Mouse (Mus musculus) megakaryocyte, embryonic 14.5 days (primary cell): ENCODE results near the gene Lrrc8a. TPM values are rescaled to one million over a fixed set of nuclear protein-coding genes. Genes with fewer than 3 reads are reported as not detected.
A peak's percentile ranks its signal among the peaks of the same experiment; 100 is the strongest.

Source experiments
- H3K27me3 ChIP-seq: replicated peaks from 2 replicates; pipeline ENCODE3; 2012; ENCODE audit warnings: inconsistent platforms
- H3K36me3 ChIP-seq: replicated peaks from 2 replicates; pipeline ENCODE3; 2012; ENCODE audit warnings: low read length, inconsistent platforms, mixed read lengths
- H3K4me1 ChIP-seq: 2 replicates; pipeline ENCODE4 v1.6.1; 2012; ENCODE audit warnings: inconsistent platforms
- H3K4me3 ChIP-seq: replicated peaks from 2 replicates; pipeline ENCODE3; 2012; ENCODE audit warnings: moderate library complexity, mild to moderate bottlenecking, inconsistent platforms
- H3K9me3 ChIP-seq: 2 replicates; pipeline ENCODE4 v1.6.1; 2012; ENCODE audit warnings: inconsistent platforms
- FLI1 ChIP-seq: IDR thresholded peaks from 2 replicates; pipeline ENCODE4 v1.6.1; 2012; ENCODE audit warnings: low read length, inconsistent platforms, mixed read lengths
- GATA1 ChIP-seq: IDR thresholded peaks from 3 replicates; pipeline ENCODE4 v1.6.1; 2012; ENCODE audit warnings: mixed read lengths, low read length, inconsistent platforms, borderline replicate concordance
- polyA plus RNA-seq: library from polyadenylated mRNA; stranded (reverse); fragments of >175 nt; gene quantifications from 2 replicates; pipeline ENCODE4 v1.2.3, GENCODE M21; 2012; ENCODE audit warnings: low replicate concordance; ENCODE audit not compliant: insufficient read depth

The Lrrc8a gene
- polyA plus RNA-seq, 1 experiment, result 5.1 TPM

GRCm38 (mm10) chr2:30286192-30287026, 48.9 kb downstream of the Lrrc8a start, which contains the start of the genes Dolk and Nup188:
Gene Dolk (minus strand): TSS chr2:30286334.
Gene Nup188 (plus strand): TSS chr2:30286397.
- no peak for TF ChIP-seq FLI1
- no peak for TF ChIP-seq GATA1
- peak within 1 kb of the TSS; percentile 99 for H3K4me3 ChIP-seq
- peaks cover 55% of the 10 kb centered on the region for H3K4me1 ChIP-seq
- H3K9me3 ChIP-seq, result no peaks in the 10 kb centered on the region
- peaks cover 27% of the 10 kb centered on the region for H3K36me3 ChIP-seq
- no peaks in the 10 kb centered on the region for H3K27me3 ChIP-seq

- Histone ChIP-seq H3K36me3 (peaks cover 32% of the 10 kb centered on the region), H3K27me3 (no peaks in the 10 kb centered on the region), H3K4me1 (peaks cover 56% of the 10 kb centered on the region), H3K9me3 (no peaks in the 10 kb centered on the region), H3K4me3 (peak overlapping the region; percentile 99)
- TF ChIP-seq FLI1 (no peak), GATA1 (no peak)
Observed at GRCm38 (mm10) chr2:30287027-30287373, 49.5 kb downstream of the Lrrc8a start.

- Histone ChIP-seq H3K27me3 (no peaks in the 10 kb centered on the region), H3K9me3 (no peaks in the 10 kb centered on the region), H3K4me1 (no peaks in the 10 kb centered on the region), H3K36me3 (peaks cover 76% of the 10 kb centered on the region), H3K4me3 (no peak overlapping the region)
- TF ChIP-seq GATA1, result no peak
- no peak for TF ChIP-seq FLI1
Observed at GRCm38 (mm10) chr2:30299525-30299924, 62.0 kb downstream of the Lrrc8a start.

GRCm38 (mm10) chr2:30299966-30300365, 62.5 kb downstream of the Lrrc8a start:
- Histone ChIP-seq H3K9me3 (no peaks in the 10 kb centered on the region), H3K36me3 (peaks cover 81% of the 10 kb centered on the region), H3K4me3 (no peak overlapping the region), H3K27me3 (no peaks in the 10 kb centered on the region), H3K4me1 (no peaks in the 10 kb centered on the region)
- no peak for TF ChIP-seq GATA1
- no peak for TF ChIP-seq FLI1

- Histone ChIP-seq H3K4me1 (no peaks in the 10 kb centered on the region), H3K4me3 (no peak overlapping the region), H3K36me3 (peaks cover 98% of the 10 kb centered on the region), H3K27me3 (no peaks in the 10 kb centered on the region), H3K9me3 (no peaks in the 10 kb centered on the region)
- TF ChIP-seq GATA1 (no peak), FLI1 (no peak)
Observed at GRCm38 (mm10) chr2:30306087-30306486, 68.6 kb downstream of the Lrrc8a start.

- Histone ChIP-seq H3K4me3 (no peak overlapping the region), H3K36me3 (peaks cover 97% of the 10 kb centered on the region), H3K9me3 (no peaks in the 10 kb centered on the region), H3K4me1 (no peaks in the 10 kb centered on the region), H3K27me3 (no peaks in the 10 kb centered on the region)
- TF ChIP-seq FLI1 (no peak), GATA1 (no peak)
Observed at GRCm38 (mm10) chr2:30309351-30309750, 71.8 kb downstream of the Lrrc8a start.

- TF ChIP-seq FLI1, result no peak
- no peak for TF ChIP-seq GATA1
- H3K4me1 ChIP-seq, result no peaks in the 10 kb centered on the region
- H3K4me3 ChIP-seq, result no peak overlapping the region
- H3K9me3 ChIP-seq, result no peaks in the 10 kb centered on the region
- no peaks in the 10 kb centered on the region for H3K27me3 ChIP-seq
- peaks cover 97% of the 10 kb centered on the region for H3K36me3 ChIP-seq
Observed at GRCm38 (mm10) chr2:30311481-30311880, 74.0 kb downstream of the Lrrc8a start.

Other genes with a start within 250 kb of the Lrrc8a start
- gene Wdr34, start 188.8 kb upstream of the Lrrc8a start, polyA plus RNA-seq, result 11.7 and 12.4 TPM in 2 replicates
- gene Set, start 180.3 kb upstream of the Lrrc8a start, polyA plus RNA-seq, result 207 and 239 TPM in 2 replicates
- gene Pkn3, start 160.0 kb upstream of the Lrrc8a start, polyA plus RNA-seq, result 19.4 and 62.2 TPM in 2 replicates
- 58.2 and 66.6 TPM in 2 replicates for gene Zdhhc12, start 144.1 kb upstream of the Lrrc8a start, polyA plus RNA-seq
- 12.2 and 20.0 TPM in 2 replicates for gene Zer1, start 113.1 kb upstream of the Lrrc8a start, polyA plus RNA-seq
- 18.0 and 28.7 TPM in 2 replicates for gene Tbc1d13, start 104.0 kb upstream of the Lrrc8a start, polyA plus RNA-seq
- 16.4 and 28.0 TPM in 2 replicates for gene Endog, start 66.2 kb upstream of the Lrrc8a start, polyA plus RNA-seq
- 19.0 and 20.8 TPM in 2 replicates for gene Spout1, start 59.3 kb upstream of the Lrrc8a start, polyA plus RNA-seq
- 7.7 TPM in 1 of 2 replicates, not detected in the other for gene Kyat1, start 31.9 kb upstream of the Lrrc8a start, polyA plus RNA-seq
- gene Gm28035, start 2.9 kb downstream of the Lrrc8a start, polyA plus RNA-seq, result 3.3 and 6.4 TPM in 2 replicates
- gene Phyhd1, start 28.5 kb downstream of the Lrrc8a start, polyA plus RNA-seq, result 6.7 and 11.3 TPM in 2 replicates
- gene Gm28038, start 43.3 kb downstream of the Lrrc8a start, polyA plus RNA-seq, result not detected in 2 replicates
- gene Dolk, start 48.6 kb downstream of the Lrrc8a start, polyA plus RNA-seq, result 1.9 and 7.1 TPM in 2 replicates
- gene Nup188, start 48.7 kb downstream of the Lrrc8a start, polyA plus RNA-seq, result 72.2 and 120 TPM in 2 replicates
- gene Sh3glb2, start 121.6 kb downstream of the Lrrc8a start, polyA plus RNA-seq, result 45.5 and 81.3 TPM in 2 replicates
- gene Miga2, start 126.5 kb downstream of the Lrrc8a start, polyA plus RNA-seq, result 7.8 and 15.0 TPM in 2 replicates
- 24.4 and 42.0 TPM in 2 replicates for gene Dolpp1, start 154.5 kb downstream of the Lrrc8a start, polyA plus RNA-seq
- 55.0 and 64.0 TPM in 2 replicates for gene Crat, start 178.1 kb downstream of the Lrrc8a start, polyA plus RNA-seq
- gene Ptpa, start 178.3 kb downstream of the Lrrc8a start, polyA plus RNA-seq, result 473 and 551 TPM in 2 replicates
- gene Ier5l, start 236.5 kb downstream of the Lrrc8a start, polyA plus RNA-seq, result 2.7 and 5.0 TPM in 2 replicates